ENCODE assay signal across 1 mouse cellular context in the genomic region with DNA sequence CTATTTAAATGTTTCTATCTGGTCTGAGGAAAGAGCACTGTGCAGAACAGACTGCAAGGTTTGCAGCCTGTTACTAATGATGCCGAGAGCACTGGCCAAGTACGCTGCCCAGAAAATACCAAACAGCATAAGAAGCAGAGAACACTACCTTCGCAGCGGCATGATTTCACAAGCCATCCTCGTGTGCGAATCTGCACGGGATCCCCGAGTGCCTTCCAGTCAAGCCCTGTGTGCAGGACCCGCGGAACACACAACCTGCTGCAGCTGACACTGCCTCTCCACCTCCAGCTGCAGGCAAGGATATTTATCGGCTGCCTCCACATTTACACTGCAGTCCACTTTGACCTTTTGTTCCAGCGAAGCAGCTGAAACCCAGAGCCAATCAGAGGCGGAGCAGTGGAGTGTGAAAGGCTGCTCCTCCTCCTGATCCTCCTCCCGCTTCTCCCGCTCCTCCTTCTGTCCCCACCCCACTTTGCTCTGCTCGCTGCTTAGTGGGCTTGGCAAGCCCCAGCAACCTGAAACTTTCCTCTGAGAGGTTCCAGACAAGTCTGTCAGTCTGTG.
TF ChIP-seq lines count a peak whose summit lies in the region.

Gene Fam13a, minus strand, starts transcription at position 386 of the 561 bp plus-strand sequence.

TF ChIP-seq in CH12.LX, 34 proteins besides CTCF, POLR2A, EP300 and RAD21 (continued from another document):
- TF ChIP-seq ZKSCAN1 (IDR thresholded peaks at IDR 0.05; ENCODE audit: borderline replicate concordance, low read depth, low read length) (no peak), GABPA (IDR thresholded peaks at IDR 0.05; ENCODE audit: insufficient replicate concordance, low read depth, low read length) (no peak), ELF1 (IDR thresholded peaks at IDR 0.05; ENCODE audit: low read depth, low read length) (no peak), TBP (conservative IDR thresholded peaks at IDR 0.05; ENCODE audit: low read depth, low read length) (no peak)
